Mouse (Mus musculus) left cerebral cortex, postnatal 36 days (tissue): Measurements from ENCODE around the gene Gm21985. TPM values are rescaled to one million over a fixed set of nuclear protein-coding genes. Genes with fewer than 3 reads are reported as not detected.

Experiments used
- DNase-seq, 2 experiments: peaks; one replicate each; pipeline ENCODE4 v3.0.0; 2021 to 2022; ENCODE audit warnings: low spot score in 2 of 2, mixed read lengths in 1 of 2
- intact Hi-C: fragments of 180-260 bp; cut with DNase I; formaldehyde crosslinking; loops from one replicate; pipeline ENCODE4 v1.15.1; 2025
- total RNA-seq, 2 experiments: library from RNA; stranded (reverse); gene quantifications; 2 replicates each; pipeline ENCODE4 v1.2.3; 2021

The Gm21985 gene
- total RNA-seq, result 1 to 10 TPM in 1 of 2 experiments, not detected in 1; 4.8 TPM

DNA sequence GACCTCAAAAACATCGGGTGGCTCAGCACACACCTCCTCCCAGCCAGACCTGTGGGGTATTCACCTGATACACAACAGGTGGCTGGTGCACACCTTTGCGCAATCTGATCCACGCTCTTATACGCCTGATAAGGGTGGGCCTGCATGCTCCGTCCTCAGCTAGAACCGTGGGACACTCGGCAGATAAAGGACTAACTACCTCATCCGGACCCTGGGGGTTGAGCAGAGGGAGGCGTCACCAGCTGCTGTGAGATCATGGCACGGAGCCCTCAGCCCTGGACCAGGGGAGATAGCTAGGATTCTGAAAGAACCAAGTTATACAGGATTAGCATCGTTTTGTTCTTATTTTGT lies at the start of gene Gm21985:
Gene Gm21985 (plus strand): TSS at position 73 of the 351 bp plus-strand sequence.
- intact Hi-C loops, result loop anchor here (2.0 kb wide), 1 partner anchor 25 kb away; no protein-coding TSS in a partner anchor
- DNase-seq, result peak in 1 of 2 experiments; percentile 46

DNA sequence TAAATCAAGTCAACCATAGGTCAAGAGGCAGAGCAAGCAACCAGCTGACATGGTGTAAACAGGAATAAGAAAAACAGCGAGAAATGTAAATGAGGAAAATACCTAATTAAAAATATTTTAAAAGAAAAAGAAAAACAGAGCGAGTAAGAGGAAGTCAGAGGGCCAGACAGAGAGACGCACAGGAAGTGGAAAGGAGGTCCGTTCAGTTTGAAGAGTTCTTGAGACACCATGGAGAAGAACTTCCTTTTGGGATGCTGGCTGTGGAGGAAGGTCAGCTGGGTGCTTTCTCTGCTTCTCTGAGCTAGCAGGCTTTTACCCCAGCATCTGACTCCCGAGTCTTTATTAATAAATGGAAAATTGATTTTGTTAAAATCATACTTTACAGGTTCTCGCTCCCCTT lies 48.5 kb upstream of the Gm21985 start:
- intact Hi-C loops, result loop anchor here (2.0 to 10.0 kb wide), 2 partner anchors 19 to 1233 kb away; no protein-coding TSS in a partner anchor
- DNase-seq, result no peak

DNA sequence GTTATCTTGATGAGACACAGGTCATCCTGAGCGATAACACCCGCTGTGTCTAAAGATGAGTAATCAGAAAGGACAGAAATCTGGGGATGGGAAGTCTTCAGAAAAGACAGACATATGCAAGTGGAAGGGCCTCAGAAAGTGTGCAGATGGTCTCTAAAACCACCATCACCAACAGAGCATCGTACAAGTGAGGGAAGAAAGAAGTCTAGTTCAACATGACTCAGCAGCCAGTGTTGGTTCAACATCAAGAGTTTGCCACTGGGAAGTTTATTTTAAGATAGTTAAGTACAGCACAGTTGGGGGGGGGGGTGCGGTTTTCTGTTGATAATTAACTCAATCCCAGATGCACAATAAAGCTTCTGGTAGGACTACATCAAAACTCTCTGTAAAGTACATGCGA lies 45.2 kb upstream of the Gm21985 start:
- DNase-seq, result no peak
- intact Hi-C loops, result no loop called here

DNA sequence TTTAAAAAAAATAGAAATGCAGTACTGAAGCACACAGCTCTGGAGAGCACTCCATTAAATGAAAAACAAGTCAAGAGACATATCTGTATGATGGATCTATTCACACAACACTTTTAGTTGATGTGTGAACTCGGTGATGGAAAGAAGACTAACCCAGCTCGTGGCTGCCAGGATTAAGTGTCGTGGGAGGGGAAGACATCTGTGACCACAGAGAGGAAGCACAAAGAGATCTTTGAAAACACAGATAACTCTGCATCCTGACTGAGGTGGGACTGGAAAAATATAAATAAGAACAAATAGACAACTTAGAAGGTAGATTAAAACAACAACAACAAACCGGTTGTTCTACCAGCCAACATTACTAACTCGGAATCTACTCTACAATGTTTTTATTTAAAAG lies 43.5 kb upstream of the Gm21985 start:
- intact Hi-C loops, result no loop called here
- no peak for DNase-seq

DNA sequence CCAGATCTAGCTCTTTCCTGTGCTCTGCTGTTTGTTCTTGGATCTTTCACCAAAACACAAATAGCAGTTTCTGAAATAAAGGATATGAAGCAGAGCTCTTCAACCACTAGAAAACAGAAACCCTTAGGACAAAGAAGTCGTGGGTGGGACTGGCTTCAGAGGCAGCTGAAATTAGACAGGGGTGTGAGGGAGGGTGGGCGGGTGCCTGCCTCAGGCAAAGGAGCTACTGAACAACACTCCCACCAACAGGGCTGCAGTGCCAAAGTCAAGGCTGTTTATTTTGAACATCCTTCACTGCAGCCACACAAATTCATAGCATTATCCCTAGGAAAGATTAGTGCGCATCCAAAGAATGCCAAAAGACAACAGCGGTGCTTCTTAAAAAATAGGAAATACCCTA lies 41.8 kb upstream of the Gm21985 start:
- DNase-seq, result no peak
- intact Hi-C loops, result no loop called here

DNA sequence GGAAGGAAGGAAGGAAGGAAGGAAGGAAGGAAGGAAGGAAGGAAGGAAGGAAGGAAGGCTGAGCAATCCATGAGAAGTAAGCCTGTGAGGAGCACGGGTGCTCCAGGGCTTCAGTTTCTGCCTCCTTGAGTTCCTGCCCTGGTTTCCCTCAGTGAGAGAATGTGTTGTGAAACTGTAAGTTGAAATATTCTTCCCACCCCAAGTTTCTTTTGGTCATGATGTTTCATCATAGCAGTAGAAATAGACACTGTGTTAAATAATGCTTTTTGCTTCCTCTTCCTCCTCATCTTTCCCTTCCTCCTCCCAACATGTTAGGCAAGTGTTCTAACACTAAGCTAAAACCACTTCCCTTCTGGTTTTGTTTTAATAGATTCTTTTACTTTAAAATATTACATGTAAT lies 33.5 kb upstream of the Gm21985 start:
- intact Hi-C loops, result no loop called here
- no peak for DNase-seq

DNA sequence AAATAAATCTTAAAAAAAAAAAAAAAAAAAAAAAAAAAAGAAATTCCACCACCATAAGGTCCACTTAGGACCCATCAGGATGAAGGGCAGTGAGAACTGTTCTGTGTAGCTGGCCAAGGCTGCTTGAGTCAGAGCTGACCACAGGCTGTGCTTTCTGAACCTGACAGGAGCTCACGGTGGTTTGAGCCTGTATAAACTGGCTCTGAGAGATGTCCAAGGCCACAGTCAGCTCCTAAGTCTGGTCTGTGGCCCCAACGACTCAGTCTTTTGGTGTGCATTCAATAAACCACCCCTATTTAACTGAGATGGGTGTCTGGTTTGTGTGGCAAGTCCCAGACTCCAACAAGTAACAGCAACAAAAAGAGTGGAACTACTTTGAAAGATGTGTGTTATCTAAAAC lies 29.5 kb upstream of the Gm21985 start:
- no peak for DNase-seq
- intact Hi-C loops, result no loop called here

DNA sequence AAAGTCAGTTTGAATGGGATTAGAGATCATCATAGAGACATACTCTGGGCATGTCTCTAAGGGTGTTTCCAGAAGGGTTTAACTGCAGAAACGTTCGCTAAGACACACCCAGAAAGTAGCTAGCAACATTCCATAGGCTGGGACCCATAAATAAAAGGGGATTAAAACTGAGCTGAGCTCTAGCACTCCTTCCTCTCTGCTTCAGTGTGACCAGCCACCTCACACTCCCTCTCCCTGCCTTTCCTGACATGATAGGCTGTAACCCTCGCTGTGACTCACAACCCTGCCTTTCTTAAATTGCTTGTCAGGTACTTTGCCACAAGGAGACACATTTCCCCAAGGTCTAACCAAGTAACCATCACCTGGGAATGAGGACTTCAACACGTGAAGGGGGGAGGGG lies 28.1 kb upstream of the Gm21985 start:
- intact Hi-C loops, result no loop called here
- DNase-seq, result no peak

DNA sequence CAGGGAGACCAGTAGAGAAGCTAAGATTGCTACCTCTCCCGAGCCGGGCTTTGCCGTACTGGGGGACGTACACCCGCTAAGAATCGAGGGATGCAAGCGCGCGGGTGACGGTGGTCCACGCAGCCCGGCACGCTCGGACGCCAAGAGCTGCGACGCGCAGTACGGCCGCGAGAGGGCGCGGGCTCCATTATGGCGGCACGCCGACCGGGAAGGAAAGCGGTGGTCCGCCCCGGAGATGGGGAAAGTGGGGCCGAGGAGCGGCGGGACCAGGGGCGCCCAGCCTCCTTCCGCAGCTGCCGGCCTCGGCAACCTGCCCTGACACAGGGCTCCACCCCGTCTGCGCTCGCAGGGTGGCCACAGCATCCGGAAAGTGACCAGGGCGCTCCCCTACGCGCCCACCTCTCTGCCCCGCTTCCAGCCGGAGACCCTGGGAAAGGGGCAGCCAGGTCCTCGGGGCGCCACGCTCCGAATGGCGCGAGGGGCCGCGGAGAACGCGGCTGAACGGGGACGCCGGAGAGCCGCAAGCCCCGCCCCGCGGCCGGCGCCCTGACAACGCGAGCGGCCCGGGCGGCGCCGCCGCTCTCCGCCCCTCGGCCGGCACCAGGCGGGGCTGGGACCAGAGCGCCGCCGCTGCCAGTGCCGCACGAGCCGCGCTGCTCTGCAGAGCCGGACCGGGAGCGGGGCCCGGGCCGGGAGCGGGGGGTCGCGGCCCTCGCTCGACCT lies 26.7 kb upstream of the Gm21985 start, which contains the start of gene Lpcat4:
Gene Lpcat4 (plus strand): TSS at position 257 of the 723 bp plus-strand sequence.
- intact Hi-C loops, result no loop called here
- peak; percentile 90 for DNase-seq

DNA sequence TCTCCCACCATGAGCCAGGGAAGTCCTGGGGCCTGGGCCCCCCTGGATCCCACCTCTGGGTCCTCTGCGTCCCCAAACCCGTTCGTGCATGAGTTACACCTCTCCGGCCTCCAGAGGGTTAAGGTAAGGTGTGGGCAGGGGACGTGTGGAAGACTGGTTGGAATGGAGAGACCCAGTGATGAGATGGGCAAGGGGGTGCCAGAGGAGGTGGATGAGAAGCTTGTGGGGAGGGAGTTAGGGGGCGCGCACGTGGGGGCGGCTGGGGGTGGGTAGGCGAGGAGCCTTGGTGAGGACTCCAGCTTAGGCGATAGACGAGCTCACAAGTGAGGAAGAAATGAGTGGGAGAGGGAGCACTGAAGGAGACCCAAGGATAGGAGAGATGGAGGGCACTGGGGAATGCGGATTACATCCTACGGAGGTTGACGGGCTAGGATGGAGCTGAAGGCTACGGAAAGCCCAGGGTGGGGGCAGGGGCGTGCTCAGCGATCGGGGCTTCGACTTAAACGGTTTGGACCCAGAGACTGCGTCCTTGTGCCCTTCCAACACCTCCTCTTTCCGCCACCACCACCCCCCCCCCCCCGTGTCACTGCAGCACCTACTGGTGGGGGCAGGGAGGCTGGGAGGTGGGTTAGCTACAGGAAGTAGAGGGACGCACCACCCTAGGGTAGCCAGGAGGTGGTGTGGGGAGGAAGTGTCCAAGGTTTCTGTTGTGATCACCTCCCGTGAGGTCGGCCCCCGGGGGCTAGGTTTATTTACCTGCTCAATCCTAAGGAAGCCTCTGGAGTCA lies 26.0 kb upstream of the Gm21985 start:
- peak in 1 of 2 experiments; percentile 48 for DNase-seq
- intact Hi-C loops, result loop anchor here (2.0 kb wide), 1 partner anchor 27 kb away; the partner anchor contains the start of gene Gm21985

DNA sequence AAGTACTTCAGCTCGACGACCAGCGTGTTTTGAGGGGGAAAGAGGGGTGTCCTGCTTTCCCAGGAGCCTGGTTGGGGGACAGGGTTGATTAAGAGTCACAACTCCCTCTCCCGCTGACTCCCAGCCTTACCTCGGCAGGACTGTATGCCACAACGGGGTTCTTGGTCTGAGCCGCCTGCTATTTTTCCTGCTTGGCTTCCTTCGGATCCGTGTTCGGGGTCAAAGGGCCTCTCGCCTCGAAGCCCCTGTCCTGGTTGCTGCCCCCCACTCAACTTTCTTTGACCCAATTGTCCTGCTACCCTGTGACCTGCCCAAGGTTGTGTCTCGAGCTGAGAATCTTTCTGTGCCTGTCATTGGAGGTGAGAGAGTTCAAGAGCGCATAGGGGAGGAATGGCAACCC lies 24.3 kb upstream of the Gm21985 start:
- DNase-seq, result no peak
- intact Hi-C loops, result loop anchor here (2.0 kb wide), 1 partner anchor 25 kb away; the partner anchor contains the start of gene Gm21985

DNA sequence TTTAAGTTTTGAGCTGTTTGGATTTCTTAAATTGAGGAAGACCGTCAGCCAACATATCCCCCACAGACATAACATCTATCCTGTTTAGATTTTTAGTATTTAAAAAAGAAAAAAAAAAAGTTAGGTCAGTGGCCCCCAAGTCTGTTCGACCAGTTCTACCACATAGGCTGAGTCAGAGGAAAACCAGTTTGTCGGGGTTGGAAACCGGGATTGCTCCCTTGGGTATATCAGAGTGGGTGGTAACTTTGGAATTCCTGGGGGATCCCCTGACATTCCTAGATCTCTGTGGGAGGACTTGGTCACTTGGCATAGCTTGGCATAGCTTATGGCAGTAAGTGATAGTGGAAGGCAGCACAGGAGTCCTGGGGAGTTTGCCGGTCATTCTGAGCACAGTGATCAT lies 20.8 kb upstream of the Gm21985 start:
- DNase-seq, result no peak
- intact Hi-C loops, result no loop called here

DNA sequence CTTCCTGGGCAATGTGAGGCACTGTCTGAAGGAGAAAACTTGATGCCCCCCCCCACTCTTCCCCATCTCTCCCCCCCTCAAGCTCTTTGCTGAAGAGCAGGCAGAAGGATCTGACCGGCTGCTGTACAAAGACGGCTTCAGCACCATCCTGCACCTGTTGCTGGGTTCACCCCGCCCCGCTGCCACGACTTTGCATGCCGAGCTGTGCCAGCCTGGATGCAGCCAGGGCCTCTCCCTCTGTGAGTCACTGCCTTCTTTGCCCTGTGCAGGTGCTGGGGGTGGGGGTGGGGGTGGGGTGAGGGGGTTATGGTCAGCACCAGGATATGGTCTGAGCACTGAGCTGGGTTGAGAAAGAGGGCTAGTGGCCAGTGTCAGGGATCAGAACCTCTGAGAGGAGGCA lies 19.9 kb upstream of the Gm21985 start:
- intact Hi-C loops, result no loop called here
- DNase-seq, result no peak

DNA sequence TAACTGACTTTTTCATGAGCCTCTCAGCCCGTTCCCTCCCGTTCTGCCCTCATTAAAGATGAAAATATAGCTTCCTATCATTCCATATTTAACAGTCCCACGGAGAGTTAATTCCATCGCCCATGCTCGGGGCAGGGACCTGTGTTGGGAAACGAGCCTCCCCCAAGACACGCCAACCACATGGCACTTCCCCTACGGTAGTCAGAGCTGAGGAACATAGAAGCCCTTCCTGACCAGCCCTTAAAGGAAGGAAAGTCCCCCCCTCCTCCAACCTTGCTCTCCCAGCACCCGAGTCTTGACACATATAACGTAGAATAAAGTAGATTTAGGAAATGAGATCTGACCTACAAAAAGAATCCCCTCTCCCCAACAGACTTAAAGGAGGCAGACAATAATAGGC lies 18.8 kb upstream of the Gm21985 start:
- intact Hi-C loops, result no loop called here
- no peak for DNase-seq

DNA sequence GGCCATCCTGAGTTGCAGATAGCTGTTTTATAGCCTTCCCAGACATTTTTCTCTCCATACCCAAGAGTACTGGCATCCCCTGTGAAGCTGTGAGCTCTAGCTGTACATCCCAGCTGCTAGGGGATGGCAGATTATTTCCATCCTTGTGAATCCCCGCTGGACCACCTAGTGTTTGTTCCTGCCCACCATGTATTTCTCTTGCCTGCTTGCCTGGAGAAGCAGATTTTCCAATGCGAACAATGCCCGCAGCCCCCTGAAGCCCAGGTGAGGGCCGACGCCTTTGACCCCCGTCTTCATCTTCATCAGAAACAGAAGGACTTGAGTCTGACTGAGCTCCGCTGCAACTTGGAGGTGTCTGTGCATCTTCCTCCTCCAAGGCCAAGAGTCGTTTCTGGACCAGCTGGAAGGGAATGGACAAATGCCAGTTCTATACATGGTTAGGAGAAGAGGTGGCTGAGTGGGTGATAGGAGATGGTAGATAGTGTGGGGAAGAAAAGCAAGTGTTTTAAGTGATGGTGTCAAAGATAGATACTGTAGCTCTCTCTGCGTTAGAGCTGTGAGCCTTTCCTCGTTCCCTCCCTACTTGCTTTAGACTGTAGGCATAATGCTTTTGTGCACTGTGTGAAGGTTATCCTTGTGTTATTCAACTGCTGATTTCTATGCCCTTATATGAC lies 16.2 kb upstream of the Gm21985 start:
- peak; percentile 32 to 58 for DNase-seq
- intact Hi-C loops, result no loop called here

DNA sequence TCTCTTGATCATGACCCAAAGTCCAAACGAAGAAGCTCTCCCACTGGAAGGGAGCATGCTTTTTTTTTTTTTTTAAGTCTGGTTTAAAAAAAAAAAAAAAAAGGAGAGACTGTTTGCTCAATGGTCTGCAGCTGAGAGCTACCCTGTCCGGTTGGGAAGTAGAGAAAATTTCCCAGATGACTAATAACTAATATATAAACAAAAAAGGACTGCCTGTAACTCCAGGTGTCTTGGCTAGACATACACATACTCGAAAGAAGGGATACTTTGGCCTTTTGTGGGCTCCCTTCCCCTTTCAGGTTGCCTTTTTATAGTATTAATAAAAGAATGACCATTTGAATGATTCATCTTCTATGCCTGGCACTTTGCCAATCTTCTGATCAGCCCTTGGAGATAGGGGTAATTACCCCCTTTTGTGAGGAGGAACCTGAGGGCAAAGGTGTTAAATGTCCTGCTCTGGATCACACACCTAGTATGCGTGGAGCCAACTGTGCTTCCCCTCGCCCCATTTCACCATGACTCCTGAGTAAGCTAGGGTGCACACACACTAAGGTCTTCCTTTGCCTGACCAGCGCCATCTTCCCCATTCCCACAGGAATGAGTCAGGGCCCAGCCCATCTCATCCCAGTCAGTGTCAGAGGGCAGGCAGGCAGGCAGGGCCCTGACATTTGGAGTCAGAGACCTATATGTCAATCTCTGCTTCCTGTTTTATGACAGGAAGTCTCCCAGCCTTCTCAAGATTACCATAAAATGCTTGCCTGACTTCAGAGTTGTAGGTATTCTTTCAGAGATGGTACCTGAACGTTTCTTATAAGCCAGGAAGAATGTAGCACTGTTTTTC lies 11.2 kb upstream of the Gm21985 start:
- no peak for DNase-seq
- intact Hi-C loops, result no loop called here

DNA sequence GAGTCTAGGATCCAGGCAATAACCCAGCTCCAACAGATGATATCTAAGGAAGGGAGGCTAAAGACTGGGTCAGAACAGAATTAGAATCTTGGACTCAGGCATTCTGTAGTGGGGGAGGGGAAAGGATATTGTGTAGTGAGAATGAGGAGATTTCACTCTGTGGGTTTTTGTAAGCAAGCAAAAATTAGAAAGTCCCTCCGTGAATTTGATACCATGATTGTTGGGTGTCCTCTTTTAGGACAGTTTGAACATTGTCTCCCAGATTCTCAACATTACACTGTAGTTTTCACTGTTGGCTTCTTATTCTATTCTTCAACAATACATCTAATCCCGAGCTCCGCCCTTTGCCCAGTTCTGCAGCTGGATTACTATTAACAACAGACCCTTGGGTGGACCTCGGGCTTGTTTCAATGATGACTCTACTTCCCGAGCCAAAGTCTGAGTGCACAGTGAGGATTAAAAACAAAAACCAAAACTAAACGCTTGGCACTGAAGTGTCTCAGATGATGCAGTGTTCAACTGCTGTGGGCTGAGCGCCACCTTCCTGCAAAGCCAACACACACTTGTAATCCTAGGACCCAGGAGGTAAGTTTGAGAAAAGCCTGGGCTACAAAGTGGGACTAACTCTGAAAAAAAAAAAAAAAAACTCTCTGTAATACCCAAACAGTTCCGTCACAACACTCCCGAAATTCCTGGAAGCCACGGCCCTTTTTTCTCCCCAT lies 6.7 kb upstream of the Gm21985 start, which contains the start of gene Nutm1:
Gene Nutm1 (minus strand): TSS at position 51 of the 722 bp plus-strand sequence.
- no peak for DNase-seq
- intact Hi-C loops, result no loop called here

DNA sequence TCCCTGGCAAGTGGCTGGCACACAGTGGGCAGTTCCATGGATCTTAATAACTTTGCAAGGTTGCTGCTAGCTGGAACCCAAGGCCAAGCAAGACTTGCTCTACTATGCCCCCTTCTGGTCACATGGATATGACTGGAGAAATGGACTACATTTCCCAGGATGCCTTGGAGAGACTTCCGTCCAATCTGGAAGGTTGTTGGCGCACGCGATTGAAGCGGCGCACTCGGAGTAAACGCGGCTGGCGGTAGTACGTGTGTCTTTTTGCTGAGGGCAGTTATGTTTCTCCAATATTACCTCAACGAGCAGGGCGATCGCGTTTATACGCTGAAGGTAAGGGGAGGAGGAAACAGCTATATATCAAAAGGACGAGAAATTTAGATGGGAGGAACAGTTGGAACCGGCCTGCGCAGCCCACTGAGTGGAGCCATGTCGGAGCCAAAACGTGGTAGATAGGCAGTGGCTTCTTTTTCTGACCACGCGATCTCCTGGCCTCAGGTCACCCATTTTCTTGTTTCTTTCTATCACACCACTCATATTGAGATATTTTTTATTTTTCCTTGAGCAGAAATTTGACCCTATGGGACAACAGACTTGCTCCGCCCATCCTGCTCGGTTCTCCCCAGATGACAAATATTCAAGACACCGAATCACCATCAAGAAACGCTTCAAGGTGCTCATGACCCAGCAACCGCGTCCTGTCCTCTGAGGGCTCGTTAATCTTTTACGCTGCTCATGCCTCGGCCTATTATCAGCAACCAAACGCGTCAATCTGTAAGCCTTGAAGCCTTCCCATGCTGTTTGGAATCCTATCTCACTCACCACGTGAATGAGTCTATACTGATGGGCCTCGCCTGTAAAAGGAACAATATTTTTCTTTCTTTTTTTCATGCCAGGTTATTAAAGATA lies 4.1 kb upstream of the Gm21985 start, which contains the start of gene Nop10:
Gene Nop10 (plus strand): TSS at position 179 of the 906 bp plus-strand sequence.
- peak; percentile 86 to 87 for DNase-seq
- intact Hi-C loops, result loop anchor here (5.0 kb wide), 2 partner anchors 90 to 105 kb away; partner anchors contain the start of gene Emc4
